Mouse (Mus musculus): ENCODE results near the gene Mag. TPM values are rescaled to one million over a fixed set of nuclear protein-coding genes. Genes with fewer than 3 reads are reported as not detected.

Mag gene
- total RNA-seq, 2 experiments from 2014 or later = not detected

DNA sequence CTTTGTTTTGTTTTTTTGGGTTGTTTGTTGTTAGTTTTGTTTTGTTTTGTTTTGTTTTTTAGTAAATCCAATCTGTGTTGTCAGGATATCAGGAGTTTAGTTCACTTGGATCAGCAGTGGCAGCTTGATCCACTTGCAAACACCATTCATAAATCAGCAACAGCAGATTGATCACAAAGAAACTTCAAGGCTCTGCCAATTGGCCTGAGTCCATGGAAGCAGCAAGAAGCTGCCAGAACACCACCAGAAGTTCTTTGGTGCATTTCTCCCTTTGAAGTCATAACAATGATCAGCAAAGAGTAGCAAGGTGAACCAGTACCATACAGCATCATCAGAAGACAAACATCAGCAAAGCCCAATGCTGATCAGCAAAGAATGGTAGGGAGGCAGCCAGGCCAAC, 30.6 kb downstream of the Mag start:
- DNase-seq = no peak
- intact Hi-C loops (cut with DNase I) = no loop called here

- DNase-seq = no peak
- intact Hi-C loops (cut with DNase I) = no loop called here
Measured at GRCm38 (mm10) chr7:30881367-30881766, 33.3 kb downstream of the Mag start.

- intact Hi-C loops (cut with DNase I) = no loop called here
Measured at GRCm38 (mm10) chr7:30880176-30880575, 34.5 kb downstream of the Mag start, which contains the start of gene Cd22. Gene Cd22, minus strand, starts transcription at chr7:30880342.

DNA sequence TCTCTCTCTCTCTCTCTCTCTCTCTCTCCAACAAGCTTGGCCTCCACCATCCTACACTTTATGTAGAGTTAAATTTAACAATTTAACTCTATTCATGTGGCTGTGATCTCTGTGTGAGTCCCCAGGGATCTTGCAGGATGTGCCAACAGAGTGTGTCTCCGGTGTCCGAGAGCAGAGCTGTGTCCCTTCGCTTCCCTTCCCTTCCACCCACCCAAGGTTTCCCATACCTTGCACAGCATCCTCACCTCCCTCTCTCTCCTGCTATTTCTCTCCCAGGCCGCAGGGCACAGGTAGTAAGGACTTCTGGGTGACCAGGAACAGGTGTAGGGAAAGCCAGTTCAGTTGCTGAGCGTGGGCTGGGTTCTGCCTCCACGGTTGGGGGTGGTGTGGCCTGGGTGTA, 35.7 kb downstream of the Mag start:
- intact Hi-C loops (cut with DNase I) = no loop called here
- DNase-seq = no peak

More at GRCm38 (mm10) chr7:30880176-30880575, 34.5 kb downstream of the Mag start, which contains the start of gene Cd22:
- DNase-seq = no peak

GRCm38 (mm10) chr7:30873083-30873482, 41.6 kb downstream of the Mag start:
- peak; percentile 71 to 79 for DNase-seq
- intact Hi-C loops (cut with DNase I) = loop anchor here (1.0 to 5.0 kb wide), 2 partner anchors 101 to 204 kb away; partner anchors contain the start of gene Fxyd3

GRCm38 (mm10) chr7:30863386-30863785, 51.3 kb downstream of the Mag start:
- intact Hi-C loops (cut with DNase I) = no loop called here
- no peak for DNase-seq

DNA sequence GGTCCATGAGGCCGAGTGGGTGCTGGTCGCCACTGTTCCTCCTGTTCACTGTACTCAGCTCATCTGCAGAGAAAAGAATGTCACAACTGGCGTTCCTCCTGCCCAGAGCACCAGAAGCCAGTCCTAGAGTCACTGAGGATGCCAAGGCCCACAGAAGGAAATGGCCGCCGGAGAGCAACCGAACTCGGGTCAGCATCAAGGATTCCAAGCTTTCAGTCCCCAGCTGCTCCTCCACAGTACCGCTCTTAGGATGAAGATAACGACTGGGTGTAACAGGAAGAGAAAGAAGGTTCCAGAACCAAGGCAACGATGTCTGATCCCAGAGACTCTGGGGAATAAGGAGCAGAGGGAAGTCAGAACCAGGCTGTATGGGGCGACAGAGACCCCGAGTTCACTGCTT, 53.2 kb downstream of the Mag start, which contains the start of gene Ffar1:
TSS of gene Ffar1 (minus strand) at position 101 of the 400 bp plus-strand sequence.
- intact Hi-C loops (cut with DNase I) = loop anchor here (2.0 kb wide), 1 partner anchor 271 kb away; no protein-coding TSS in a partner anchor
- no peak for DNase-seq

DNA sequence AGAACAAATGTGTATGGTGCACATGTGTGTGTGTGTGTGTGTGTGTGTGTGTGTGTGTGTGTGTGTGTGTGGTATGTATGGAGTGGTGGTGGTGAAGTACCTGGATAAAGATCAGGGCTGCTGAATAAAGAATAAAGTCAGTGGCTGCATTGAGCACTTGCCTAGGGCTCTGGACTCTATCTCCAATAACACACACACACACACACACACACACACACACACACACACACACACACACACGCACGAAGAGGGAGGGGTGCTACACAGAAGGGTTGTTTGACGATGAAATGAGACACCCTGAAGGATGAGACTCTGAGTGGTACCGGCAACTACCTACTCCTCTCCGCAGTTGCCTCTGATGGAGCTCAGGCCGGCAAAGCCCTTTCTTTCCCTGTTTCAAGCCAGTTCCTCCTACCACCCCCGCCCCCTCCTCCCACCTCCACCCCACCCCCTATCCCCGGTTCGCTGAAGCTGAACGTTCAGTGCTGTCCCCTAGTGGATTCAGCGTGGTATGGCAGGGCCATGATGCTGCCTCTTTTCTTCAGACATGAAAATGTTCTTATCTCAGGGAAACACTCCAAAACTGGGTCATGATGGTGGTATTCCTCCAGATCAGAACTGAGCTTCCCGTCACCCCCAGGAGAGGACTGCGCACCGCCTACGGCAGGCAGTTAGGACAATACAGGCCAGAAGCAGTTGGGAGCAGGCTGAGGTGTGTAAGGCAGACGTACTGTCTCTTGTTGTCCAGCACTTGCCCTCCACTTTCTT, 54.9 kb downstream of the Mag start:
- intact Hi-C loops (cut with DNase I) = loop anchor here (2.0 kb wide), 1 partner anchor 269 kb away; no protein-coding TSS in a partner anchor
- peak; percentile 17 to 29 for DNase-seq

DNA sequence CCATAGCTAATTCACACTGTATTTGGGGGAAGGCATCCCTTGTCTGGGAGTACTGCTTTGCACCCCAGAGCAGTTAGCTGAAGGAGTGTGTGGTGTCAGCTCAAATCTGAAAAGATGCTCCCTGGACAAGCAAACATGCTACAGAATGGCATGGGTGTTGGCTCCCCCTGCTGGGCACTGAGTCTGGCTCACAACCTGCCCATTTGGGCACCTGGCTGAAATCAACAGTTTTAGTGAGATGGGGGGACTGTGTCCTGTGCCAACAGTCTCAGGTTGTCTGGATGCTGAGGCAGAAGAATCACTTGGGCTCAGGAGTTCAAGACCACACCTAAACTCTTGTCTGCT, 55.4 kb downstream of the Mag start:
- peak; percentile 50 to 65 for DNase-seq
- intact Hi-C loops (cut with DNase I) = no loop called here

- intact Hi-C loops (cut with DNase I) = no loop called here
- DNase-seq = no peak
Measured at GRCm38 (mm10) chr7:30857746-30858145, 56.9 kb downstream of the Mag start.

DNA sequence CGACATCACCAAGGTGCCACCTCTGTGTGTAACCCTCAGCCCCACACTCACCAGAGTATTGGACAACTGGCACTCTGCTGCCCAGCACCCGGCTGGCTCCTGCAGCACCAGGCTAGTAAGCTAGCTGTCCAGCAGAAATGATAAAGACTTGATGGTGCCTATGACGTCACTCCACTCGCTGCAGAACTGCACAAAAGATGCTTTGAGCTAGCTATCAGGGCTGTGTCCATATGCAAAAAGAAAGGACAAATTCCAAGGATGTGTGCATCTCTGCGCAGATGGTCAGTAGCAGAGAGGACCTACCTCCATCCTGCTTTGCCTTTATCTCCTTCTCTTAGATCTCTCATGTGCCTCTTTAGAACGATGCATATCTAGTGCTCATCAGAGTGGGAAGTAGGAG, 58.6 kb downstream of the Mag start, which contains the start of gene Ffar3:
TSS of gene Ffar3 (minus strand) at position 101 of the 400 bp plus-strand sequence.
- intact Hi-C loops (cut with DNase I) = no loop called here

DNA sequence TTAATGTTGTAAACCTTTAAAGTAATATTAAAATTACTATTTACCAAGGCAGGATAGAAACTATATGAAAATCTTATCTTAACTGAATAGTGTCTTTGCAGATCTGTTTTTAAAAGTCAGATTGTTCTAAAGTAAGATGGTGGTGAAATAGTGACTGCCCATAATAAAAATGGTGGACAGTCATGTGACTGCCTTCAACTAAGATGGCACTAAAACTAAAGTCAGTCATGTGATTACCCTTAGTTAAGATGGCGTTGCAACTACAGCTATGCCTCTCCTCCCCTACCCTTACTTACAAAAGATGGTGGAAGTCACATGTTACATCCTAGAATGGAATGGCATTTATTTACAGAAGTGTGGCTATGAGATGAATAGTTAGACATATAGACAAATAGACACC, 63.3 kb downstream of the Mag start:
- intact Hi-C loops (cut with DNase I) = no loop called here
- no peak for DNase-seq

More for the DNA sequence above, 58.6 kb downstream of the Mag start, which contains the start of gene Ffar3:
- no peak for DNase-seq

Other genes with a start within 250 kb of the Mag start
- gene Haus5, start 249.9 kb downstream of the Mag start, total RNA-seq (2021) = 1 to 10 TPM; 6.0 to 6.4 TPM
- under 1 TPM in 1 of 2 experiments, not detected in 1; 0.49 TPM for gene Pmis2, start 243.3 kb downstream of the Mag start, total RNA-seq (2021)
- gene 2200002J24Rik, start 215.9 kb downstream of the Mag start, total RNA-seq (2021) = not detected
- gene Atp4a, start 202.7 kb downstream of the Mag start, total RNA-seq (2021) = under 1 TPM in 1 of 2 experiments, not detected in 1; 0.14 TPM
- gene Tmem147, start 185.3 kb downstream of the Mag start, total RNA-seq (2021) = 100 to 1,000 TPM; 236 to 272 TPM
- gene Gapdhs, start 171.2 kb downstream of the Mag start, total RNA-seq (2021) = not detected
- gene Sbsn, start 163.4 kb downstream of the Mag start, total RNA-seq (2021) = 1 to 10 TPM; 1.7 to 2.9 TPM
- 1 to 10 TPM in 1 of 2 experiments, under 1 TPM in 1; 0.73 to 3.4 TPM for gene Dmkn, start 151.1 kb downstream of the Mag start, total RNA-seq (2021)
- not detected for gene Krtdap, start 127.0 kb downstream of the Mag start, total RNA-seq (2021)
- under 1 TPM in 1 of 2 experiments, not detected in 1; 0.14 TPM for gene Ffar2, start 91.1 kb downstream of the Mag start, total RNA-seq (2021)
- gene Ffar3, start 58.7 kb downstream of the Mag start, total RNA-seq (2021) = not detected
- not detected for gene Ffar1, start 53.3 kb downstream of the Mag start, total RNA-seq (2021)
- gene Cd22, start 34.5 kb downstream of the Mag start, total RNA-seq (2021) = 1 to 10 TPM in 1 of 2 experiments, under 1 TPM in 1; 0.46 to 1.7 TPM
- gene Hamp2, start 9.8 kb upstream of the Mag start, total RNA-seq (2021) = 1 to 10 TPM; 2.9 to 4.6 TPM
- 10 to 100 TPM; 20.2 to 36.3 TPM for gene Hamp, start 29.2 kb upstream of the Mag start, total RNA-seq (2021)
- gene Usf2, start 41.9 kb upstream of the Mag start, total RNA-seq (2021) = 100 to 1,000 TPM; 107 to 112 TPM
- 1 to 10 TPM; 3.7 to 5.1 TPM for gene Lsr, start 58.6 kb upstream of the Mag start, total RNA-seq (2021)
- gene Fam187b, start 58.9 kb upstream of the Mag start, total RNA-seq (2021) = under 1 TPM in 1 of 2 experiments, not detected in 1; 0.17 TPM
- gene Fxyd5, start 127.6 kb upstream of the Mag start, total RNA-seq (2021) = 10 to 100 TPM; 29.3 to 30.8 TPM
- gene Fxyd7, start 136.6 kb upstream of the Mag start, total RNA-seq (2021) = 1 to 10 TPM in 1 of 2 experiments, under 1 TPM in 1; 0.41 to 1.1 TPM
- gene Fxyd1, start 142.3 kb upstream of the Mag start, total RNA-seq (2021) = 100 to 1,000 TPM; 863 to 996 TPM
- gene Lgi4, start 144.5 kb upstream of the Mag start, total RNA-seq (2021) = 1 to 10 TPM; 3.6 to 5.2 TPM
- gene Fxyd3, start 161.8 kb upstream of the Mag start, total RNA-seq (2021) = 1 to 10 TPM; 1.1 to 2.3 TPM
- 1 to 10 TPM; 1.9 to 3.9 TPM for gene Hpn, start 200.4 kb upstream of the Mag start, total RNA-seq (2021)
- gene Scn1b, start 212.1 kb upstream of the Mag start, total RNA-seq (2021) = 10 to 100 TPM; 29.2 to 29.5 TPM
- gene Gramd1a, start 241.0 kb upstream of the Mag start, total RNA-seq (2021) = 10 to 100 TPM; 33.6 to 37.9 TPM

Measured in heart, postnatal 36 days (tissue).